Mouse (Mus musculus) MEL (cell line): Measurements from ENCODE around the gene Psmd4. TPM values are rescaled to one million over a fixed set of nuclear protein-coding genes. Genes with fewer than 3 reads are reported as not detected.

Experiments used
- DNase-seq: peaks from one replicate; pipeline ENCODE4 v3.0.0; 2011; ENCODE audit warnings: low read depth, low spot score
- H3K27ac ChIP-seq: 2 replicates; pipeline ENCODE4 v1.5.1; 2012; ENCODE audit warnings: low read depth, mild to moderate bottlenecking, control low read depth, low read length, moderate library complexity; ENCODE audit not compliant: control insufficient read depth
- H3K27me3 ChIP-seq, 2 experiments: fragments of 150-350 bp in 1 of 2; sonication (generic) in 1 of 2; 2 replicates each; pipeline ENCODE4 v1.6.1; 2012; ENCODE audit warnings: low read length in 2 of 2, mild to moderate bottlenecking in 2 of 2, improper control_type of control experiment in 1 of 2, moderate library complexity in 1 of 2; ENCODE audit not compliant: insufficient read depth in 2 of 2, control insufficient read depth in 1 of 2
- H3K36me3 ChIP-seq, 2 experiments: 2 replicates each; pipeline ENCODE4 v1.6.1; 2012 to 2014; ENCODE audit warnings: low read length in 2 of 2, improper control_type of control experiment in 1 of 2, inconsistent platforms in 1 of 2, mild to moderate bottlenecking in 1 of 2; ENCODE audit not compliant: insufficient read depth in 2 of 2, control insufficient read depth in 1 of 2
- H3K4me1 ChIP-seq, 2 experiments: fragments of 150-350 bp in 1 of 2; sonication (generic) in 1 of 2; 2 replicates each; pipeline ENCODE4 v1.6.1; 2012; ENCODE audit warnings: low read length in 2 of 2, improper control_type of control experiment in 1 of 2, mild to moderate bottlenecking in 1 of 2; ENCODE audit not compliant: insufficient read depth in 2 of 2, control insufficient read depth in 1 of 2
- H3K4me3 ChIP-seq, 2 experiments: fragments of 150-350 bp in 1 of 2; sonication (generic) in 1 of 2; 2 replicates each; pipeline ENCODE4 v1.5.1; 2012; ENCODE audit warnings: low read depth in 2 of 2, low read length in 2 of 2, mild to moderate bottlenecking in 2 of 2, moderate library complexity in 2 of 2, control low read depth in 1 of 2, improper control_type of control experiment in 1 of 2; ENCODE audit not compliant: control insufficient read depth in 1 of 2, insufficient read depth in 1 of 2
- H3K79me2 ChIP-seq: 2 replicates; pipeline ENCODE4 v1.6.1; 2012; ENCODE audit warnings: mild to moderate bottlenecking, low read length, moderate library complexity; ENCODE audit not compliant: control insufficient read depth, poor library complexity, insufficient read depth
- H3K9ac ChIP-seq: 2 replicates; pipeline ENCODE4 v1.6.1; 2012; ENCODE audit warnings: low read depth, mild to moderate bottlenecking, control low read depth, low read length, moderate library complexity; ENCODE audit not compliant: control insufficient read depth, poor library complexity, severe bottlenecking
- H3K9me3 ChIP-seq: fragments of 150-350 bp; sonication (generic); replicated peaks from 2 replicates; pipeline ENCODE4 v1.6.1; 2012; ENCODE audit warnings: mild to moderate bottlenecking, low read length, improper control_type of control experiment, moderate library complexity; ENCODE audit not compliant: insufficient read depth
- BHLHE40 ChIP-seq: IDR thresholded peaks from 2 replicates; pipeline ENCODE4 v1.6.1; 2012; ENCODE audit warnings: low read depth, mild to moderate bottlenecking, inconsistent platforms, low read length, improper control_type of control experiment, borderline replicate concordance
- CTCF ChIP-seq, 3 experiments: IDR thresholded peaks in 2 of 3; conservative IDR thresholded peaks in 1 of 3; 2 replicates each; pipeline ENCODE4 v1.5.1; 2011 to 2012; ENCODE audit warnings: low read length in 3 of 3, low read depth in 2 of 3, mild to moderate bottlenecking in 2 of 3, improper control_type of control experiment in 1 of 3, inconsistent platforms in 1 of 3, mixed read lengths in 1 of 3, moderate library complexity in 1 of 3; ENCODE audit not compliant: control insufficient read depth in 1 of 3, insufficient read depth in 1 of 3, poor library complexity in 1 of 3, severe bottlenecking in 1 of 3
- ELF1 ChIP-seq: IDR thresholded peaks from 2 replicates; pipeline ENCODE4 v1.6.1; 2014; ENCODE audit warnings: low read depth, mild to moderate bottlenecking, inconsistent platforms, low read length, improper control_type of control experiment, moderate library complexity
- EP300 ChIP-seq, 2 experiments: IDR thresholded peaks; 2 replicates each; pipeline ENCODE4 v1.6.1; 2011; ENCODE audit warnings: improper control_type of control experiment in 2 of 2, low read length in 2 of 2, low read depth in 1 of 2, mild to moderate bottlenecking in 1 of 2
- ETS1 ChIP-seq: IDR thresholded peaks from 2 replicates; pipeline ENCODE4 v1.6.1; 2012; ENCODE audit warnings: low read depth, mild to moderate bottlenecking, inconsistent platforms, low read length, improper control_type of control experiment, moderate library complexity
- GATA1 ChIP-seq: IDR thresholded peaks from 2 replicates; pipeline ENCODE4 v1.6.1; 2011; ENCODE audit warnings: low read depth, low read length, improper control_type of control experiment
- HCFC1 ChIP-seq: IDR thresholded peaks from 2 replicates; pipeline ENCODE4 v1.6.1; 2012; ENCODE audit warnings: low read depth, mild to moderate bottlenecking, inconsistent platforms, low read length, improper control_type of control experiment, moderate library complexity
- JUND ChIP-seq: IDR thresholded peaks from 2 replicates; pipeline ENCODE4 v1.6.1; 2011; ENCODE audit warnings: low read depth, mild to moderate bottlenecking, improper control_type of control experiment, low read length
- MAFK ChIP-seq: IDR thresholded peaks from 2 replicates; pipeline ENCODE4 v1.6.1; 2011; ENCODE audit warnings: low read depth, mild to moderate bottlenecking, low read length, improper control_type of control experiment, borderline replicate concordance
- MXI1 ChIP-seq: IDR thresholded peaks from 2 replicates; pipeline ENCODE4 v1.6.1; 2011; ENCODE audit warnings: mild to moderate bottlenecking, low read depth, low read length, improper control_type of control experiment
- MYC ChIP-seq: IDR thresholded peaks from 2 replicates; pipeline ENCODE4 v1.6.1; 2011; ENCODE audit warnings: low read depth, mild to moderate bottlenecking, low read length, improper control_type of control experiment, moderate library complexity
- NRF1 ChIP-seq: IDR thresholded peaks from 2 replicates; pipeline ENCODE4 v1.6.1; 2014; ENCODE audit warnings: low read depth, mild to moderate bottlenecking, inconsistent platforms, low read length, improper control_type of control experiment, moderate library complexity; ENCODE audit not compliant: poor library complexity, insufficient read depth, severe bottlenecking
- POLR2A ChIP-seq, 2 experiments: IDR thresholded peaks; 2 replicates each; pipeline ENCODE4 v1.6.1; 2011 to 2012; ENCODE audit warnings: low read length in 2 of 2, mild to moderate bottlenecking in 2 of 2, control low read depth in 1 of 2, improper control_type of control experiment in 1 of 2, low read depth in 1 of 2, moderate library complexity in 1 of 2; ENCODE audit not compliant: control insufficient read depth in 1 of 2, insufficient read depth in 1 of 2, poor library complexity in 1 of 2
- POLR2AphosphoS2 ChIP-seq: IDR thresholded peaks from 2 replicates; pipeline ENCODE4 v1.6.1; 2011; ENCODE audit warnings: low read length, improper control_type of control experiment
- RAD21 ChIP-seq: IDR thresholded peaks from 2 replicates; pipeline ENCODE4 v1.6.1; 2011; ENCODE audit warnings: mild to moderate bottlenecking, low read depth, low read length, improper control_type of control experiment
- RCOR1 ChIP-seq: IDR thresholded peaks from 2 replicates; pipeline ENCODE4 v1.6.1; 2012; ENCODE audit warnings: low read depth, mild to moderate bottlenecking, inconsistent platforms, low read length, improper control_type of control experiment
- SMC3 ChIP-seq: IDR thresholded peaks from 2 replicates; pipeline ENCODE4 v1.6.1; 2011; ENCODE audit warnings: low read depth, low read length, improper control_type of control experiment
- UBTF ChIP-seq: IDR thresholded peaks from 2 replicates; pipeline ENCODE4 v1.6.1; 2012; ENCODE audit warnings: low read depth, mild to moderate bottlenecking, inconsistent platforms, low read length, improper control_type of control experiment, moderate library complexity, borderline replicate concordance; ENCODE audit not compliant: insufficient read depth
- USF1 ChIP-seq: IDR thresholded peaks from 2 replicates; pipeline ENCODE4 v1.6.1; 2014; ENCODE audit warnings: low read depth, mild to moderate bottlenecking, inconsistent platforms, low read length, improper control_type of control experiment, moderate library complexity
- USF2 ChIP-seq, 2 experiments: IDR thresholded peaks; 2 replicates each; pipeline ENCODE4 v1.6.1; 2011 to 2012; ENCODE audit warnings: improper control_type of control experiment in 2 of 2, low read length in 2 of 2, borderline replicate concordance in 1 of 2, inconsistent platforms in 1 of 2, low read depth in 1 of 2, mild to moderate bottlenecking in 1 of 2; ENCODE audit not compliant: insufficient read depth in 1 of 2
- ZC3H11A ChIP-seq: IDR thresholded peaks from 2 replicates; pipeline ENCODE4 v1.6.1; 2012; ENCODE audit warnings: low read depth, mild to moderate bottlenecking, inconsistent platforms, low read length, improper control_type of control experiment
- ZMIZ1 ChIP-seq: IDR thresholded peaks from 2 replicates; pipeline ENCODE4 v1.6.1; 2012; ENCODE audit warnings: low read depth, mild to moderate bottlenecking, inconsistent platforms, low read length, improper control_type of control experiment, moderate library complexity
- polyA plus RNA-seq, 2 experiments: library from polyadenylated mRNA; stranded (reverse) in 1 of 2; unstranded in 1 of 2; fragments of >175 nt in 1 of 2; fragments of >200 nt in 1 of 2; gene quantifications; 2 replicates each; pipeline versions ENCODE4 v1.2.1 to v1.2.4; 2012; ENCODE audit warnings: low replicate concordance in 2 of 2, low read depth in 1 of 2; ENCODE audit not compliant: insufficient read length in 2 of 2, insufficient read depth in 1 of 2, missing spikeins in 1 of 2
- total RNA-seq: library from RNA; depleted of rRNA; stranded (reverse); fragments of 300-350 nt; gene quantifications from 2 replicates; pipeline ENCODE4 v1.2.3, GENCODE M21; 2012

Gene Psmd4
- total and polyA plus RNA-seq, 3 experiments = 631 to 816 TPM; not detected in 1

DNA sequence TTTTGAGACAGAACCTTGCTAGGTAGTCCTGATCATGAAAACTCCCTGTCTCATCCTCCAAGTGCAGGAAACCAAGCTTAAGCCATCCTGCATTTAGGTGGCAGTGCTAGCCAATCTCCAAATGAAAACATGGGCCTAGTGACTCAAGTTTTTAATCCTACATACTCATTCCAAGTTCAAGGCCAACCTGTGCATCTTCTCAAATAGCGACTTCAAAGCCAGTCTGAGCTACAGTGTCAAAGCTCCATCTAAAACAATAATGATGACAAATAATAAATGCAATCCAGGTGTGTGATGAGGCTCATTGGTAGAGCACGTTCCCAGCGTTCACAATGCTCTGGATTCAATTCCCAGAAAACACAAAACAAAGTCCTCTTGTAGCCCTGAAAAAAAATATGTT lies 789 bp downstream of the Psmd4 start:
- Histone ChIP-seq H3K4me1 (peaks cover 22 to 35% of the 10 kb centered on the region in 2 experiments), H3K27me3 (no peaks in the 10 kb centered on the region), H3K27ac (peak overlapping the region; percentile 21), H3K9ac (peak overlapping the region; percentile 81), H3K79me2 (peaks cover 51% of the 10 kb centered on the region), H3K36me3 (peaks cover 21 to 56% of the 10 kb centered on the region in 2 experiments), H3K9me3 (no peaks in the 10 kb centered on the region), H3K4me3 (peak overlapping the region; percentile 77 to 80)
- DNase-seq = peak; percentile 61
- TF ChIP-seq MXI1 = no peak
- no peak for TF ChIP-seq ZMIZ1

DNA sequence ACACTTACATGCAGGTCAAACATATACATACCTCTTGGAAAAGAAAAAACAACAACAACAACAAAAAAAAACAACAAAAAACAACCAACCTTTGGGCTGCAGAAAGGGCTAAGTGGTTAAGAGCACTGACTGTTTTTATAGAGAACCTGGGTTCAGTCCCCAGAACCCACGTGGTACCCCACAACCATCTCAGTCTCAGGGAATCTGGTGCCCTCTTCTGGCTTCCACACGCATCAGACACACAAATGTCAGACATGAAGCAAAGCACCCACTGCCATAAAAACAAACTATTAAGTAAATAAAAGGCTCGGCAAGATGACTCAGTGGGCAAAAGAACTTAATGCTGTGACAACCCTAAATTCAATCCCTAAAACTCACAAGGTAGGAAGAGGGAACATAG lies 12.5 kb downstream of the Psmd4 start:
- Histone ChIP-seq H3K27ac (no peak overlapping the region), H3K4me1 (peaks cover 6 to 8% of the 10 kb centered on the region in 2 experiments), H3K36me3 (peaks cover 8 to 27% of the 10 kb centered on the region in 2 experiments), H3K9ac (no peak overlapping the region), H3K79me2 (no peaks in the 10 kb centered on the region), H3K4me3 (no peak overlapping the region), H3K27me3 (no peaks in the 10 kb centered on the region), H3K9me3 (no peaks in the 10 kb centered on the region)
- DNase-seq = peak; percentile 44
- TF ChIP-seq SMC3 (peak; percentile 30; the same call in 1 of the 2 replicates), BHLHE40 (no peak), POLR2AphosphoS2 (peak; percentile 16; the same call in 1 of the 2 replicates), ETS1 (no peak), RCOR1 (no peak), JUND (no peak), POLR2A (IDR thresholded peaks at IDR 0.05; ENCODE audit: control insufficient read depth in 1 of 2, insufficient read depth in 1 of 2, low read depth in 1 of 2, low read length in 2 of 2, poor library complexity in 1 of 2) (no peak), UBTF (no peak), MAFK (no peak), ELF1 (no peak), CTCF (IDR thresholded peaks at IDR 0.05 in 2 of 3, conservative IDR thresholded peaks at IDR 0.05 in 1 of 3; ENCODE audit: control insufficient read depth in 1 of 3, insufficient read depth in 1 of 3, low read depth in 2 of 3, low read length in 3 of 3, poor library complexity in 1 of 3, severe bottlenecking in 1 of 3) (peak; percentile 3 to 53 (median 49); a peak in 4 of 6 replicates), USF2 (IDR thresholded peaks at IDR 0.05; ENCODE audit: borderline replicate concordance in 1 of 2, insufficient read depth in 1 of 2, low read depth in 1 of 2, low read length in 2 of 2) (no peak), HCFC1 (no peak), RAD21 (peak; percentile 11), USF1 (no peak), ZMIZ1 (no peak), ZC3H11A (no peak), GATA1 (no peak), MYC (no peak), EP300 (IDR thresholded peaks at IDR 0.05; ENCODE audit: low read depth in 1 of 2, low read length in 2 of 2) (no peak), NRF1 (no peak), MXI1 (no peak)
